Mouse (Mus musculus) mesoderm, embryonic 11.5 days (tissue): ENCODE measurements at regions not wholly inside any gene's neighbourhood (a gene's known extent, or its start where the extent isn't known, plus 50 kb on each side); places are given as distances from the start of the nearest gene placed in this dataset.

Experiments used
- DNase-seq: peaks from one replicate; pipeline ENCODE4 v3.0.0-alpha.2; 2012; ENCODE audit warnings: low read depth, low spot score

DNA sequence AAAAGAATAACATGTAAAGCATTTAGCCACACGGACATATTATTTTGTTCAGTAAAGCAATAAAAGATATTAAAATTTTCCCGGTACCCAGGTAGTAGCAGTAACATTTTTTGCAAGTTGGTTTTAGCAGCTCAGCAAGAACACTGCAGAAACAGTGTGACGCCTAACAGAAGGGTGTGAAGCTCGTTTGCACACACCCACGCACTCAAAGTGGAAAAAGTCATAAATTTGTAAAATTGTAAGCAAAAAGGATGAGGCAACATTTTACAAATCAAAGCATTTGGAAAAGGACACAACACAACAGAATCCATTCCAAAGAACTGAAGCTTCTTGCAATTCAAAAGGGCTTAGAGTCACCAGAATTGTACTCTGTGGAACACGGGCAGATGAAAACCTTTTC, 1053.6 kb upstream of the Celf2 start:
- no peak for DNase-seq

DNA sequence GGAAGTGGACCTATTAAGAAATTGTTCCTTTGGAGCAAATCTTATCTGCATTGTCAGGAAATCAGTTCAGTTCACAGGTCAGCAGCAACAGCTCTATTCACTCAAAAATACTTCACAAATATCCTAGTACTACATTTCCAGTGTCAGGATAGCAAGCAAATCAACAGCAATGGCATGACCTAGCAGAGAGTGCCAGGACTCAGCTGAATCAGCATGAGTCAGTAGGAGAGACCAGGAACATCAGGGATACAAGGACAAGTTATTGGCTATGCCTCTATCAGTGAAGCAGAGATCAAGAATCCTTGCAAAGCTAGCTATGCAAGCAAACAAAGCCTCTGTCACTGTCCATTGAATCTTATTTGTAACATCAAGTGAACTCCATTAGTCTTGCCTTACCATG, 1036.8 kb upstream of the Celf2 start:
- DNase-seq, result no peak

GRCm38 (mm10) chr2:8536842-8537241, 1027.5 kb upstream of the Celf2 start:
- no peak for DNase-seq

- no peak for DNase-seq
These were observed 989.1 kb upstream of the Celf2 start for GRCm38 (mm10) chr2:8498466-8498865.

- peak; percentile 74 for DNase-seq
These were observed 968.6 kb upstream of the Celf2 start for GRCm38 (mm10) chr2:8477827-8478528.

GRCm38 (mm10) chr2:8470546-8470945, 961.2 kb upstream of the Celf2 start:
- no peak for DNase-seq

DNA sequence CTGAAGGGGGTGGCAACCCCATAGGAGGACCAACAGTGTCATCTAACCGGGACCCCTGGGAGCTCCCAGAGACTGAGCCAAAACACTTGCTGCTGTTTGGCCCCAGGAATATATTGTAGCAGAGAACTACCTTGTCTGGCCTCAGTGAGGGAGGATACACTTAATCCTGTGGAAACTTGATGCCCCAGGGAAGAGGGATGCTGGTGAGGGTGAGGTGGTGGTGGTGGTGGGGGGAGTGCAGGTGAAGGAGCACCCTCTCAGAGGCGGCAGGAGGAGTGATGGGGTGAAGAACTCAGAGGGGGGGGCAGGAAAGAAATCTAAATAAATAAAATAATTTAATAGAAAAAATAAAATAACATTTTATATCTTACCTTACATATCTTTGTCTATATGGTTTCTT, 959.6 kb upstream of the Celf2 start:
- DNase-seq, result no peak

- DNase-seq, result no peak
These were observed 959.0 kb upstream of the Celf2 start for GRCm38 (mm10) chr2:8468351-8468750.

DNA sequence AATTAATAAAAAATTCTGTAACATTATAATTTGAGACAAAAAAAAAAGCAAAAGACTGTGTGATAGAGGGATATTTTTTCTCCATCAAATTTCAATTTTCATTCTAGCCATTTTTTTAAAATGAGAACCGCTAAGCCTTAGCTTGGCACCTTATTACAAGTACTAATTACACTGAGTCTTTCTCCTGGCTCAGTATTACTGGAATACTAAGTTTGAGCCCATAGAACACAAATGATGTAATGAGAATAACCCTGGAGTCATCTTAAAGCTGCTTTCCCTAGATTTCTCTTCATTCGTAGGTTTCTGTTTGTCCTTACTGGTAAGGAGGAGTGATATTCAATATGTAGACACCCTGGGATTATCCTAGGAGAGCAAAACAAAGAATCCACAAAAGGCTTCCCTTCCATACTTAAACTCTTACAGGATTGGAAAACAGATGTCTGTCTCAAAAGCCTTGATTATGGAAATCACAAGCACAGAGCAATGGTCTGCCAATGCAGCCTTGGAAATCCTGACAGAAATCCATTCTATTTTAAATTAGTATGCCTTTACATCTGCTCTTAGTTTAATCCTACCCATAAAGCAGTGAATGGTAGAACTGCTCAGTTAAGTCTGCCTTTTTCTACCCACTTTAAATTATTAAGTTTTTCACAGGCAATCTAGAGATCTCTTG, 958.3 kb upstream of the Celf2 start:
- DNase-seq, result no peak

DNA sequence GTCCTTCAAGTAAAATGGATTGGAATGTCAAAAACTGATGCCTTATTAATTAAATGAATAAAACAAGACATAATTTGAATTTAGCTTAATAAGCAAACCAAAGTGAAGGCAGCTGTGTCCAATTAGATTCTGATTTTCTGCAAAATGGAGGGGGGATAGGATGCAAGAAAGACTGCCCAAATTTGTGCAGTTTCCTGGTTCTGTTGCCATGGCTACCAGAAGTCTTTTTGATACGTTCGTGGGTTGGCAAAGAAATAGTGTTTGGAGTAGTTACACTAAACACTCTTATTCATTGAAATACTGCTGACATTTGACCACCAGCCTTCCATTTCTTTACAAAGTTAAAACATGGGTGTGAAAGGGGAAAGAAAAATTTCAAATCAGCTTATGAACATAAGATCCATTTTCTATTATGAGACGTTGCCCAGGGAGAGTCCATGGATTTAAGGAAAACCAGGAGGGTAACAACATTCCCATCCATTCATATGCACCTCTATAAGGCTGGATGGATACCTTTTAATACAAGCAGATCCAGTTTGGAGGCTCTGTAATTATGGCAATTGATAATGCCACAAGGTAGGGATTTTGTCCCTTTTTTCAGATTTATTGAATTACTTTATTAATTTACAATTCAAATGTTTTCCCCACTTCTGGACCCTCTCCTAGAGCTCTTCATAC, 943.3 kb upstream of the Celf2 start:
- DNase-seq, result no peak

DNA sequence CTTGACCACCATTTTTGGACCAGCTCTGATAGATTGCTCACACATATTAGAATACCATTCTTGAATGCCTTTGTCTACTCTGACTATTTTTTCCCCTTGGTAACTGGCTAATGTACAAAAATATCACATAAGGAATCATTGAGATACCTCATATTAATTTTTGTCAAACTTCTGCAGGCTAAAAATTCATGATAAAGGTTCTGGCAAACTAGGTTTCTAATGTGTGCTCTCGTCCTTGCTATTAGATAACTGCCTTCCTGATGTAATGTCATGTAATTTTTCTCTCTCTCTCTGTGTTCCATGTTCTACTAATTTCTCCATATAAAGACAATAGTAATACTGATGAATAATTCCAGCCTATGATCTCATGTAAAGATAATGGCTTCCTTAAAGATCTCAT, 931.9 kb upstream of the Celf2 start:
- no peak for DNase-seq

DNA sequence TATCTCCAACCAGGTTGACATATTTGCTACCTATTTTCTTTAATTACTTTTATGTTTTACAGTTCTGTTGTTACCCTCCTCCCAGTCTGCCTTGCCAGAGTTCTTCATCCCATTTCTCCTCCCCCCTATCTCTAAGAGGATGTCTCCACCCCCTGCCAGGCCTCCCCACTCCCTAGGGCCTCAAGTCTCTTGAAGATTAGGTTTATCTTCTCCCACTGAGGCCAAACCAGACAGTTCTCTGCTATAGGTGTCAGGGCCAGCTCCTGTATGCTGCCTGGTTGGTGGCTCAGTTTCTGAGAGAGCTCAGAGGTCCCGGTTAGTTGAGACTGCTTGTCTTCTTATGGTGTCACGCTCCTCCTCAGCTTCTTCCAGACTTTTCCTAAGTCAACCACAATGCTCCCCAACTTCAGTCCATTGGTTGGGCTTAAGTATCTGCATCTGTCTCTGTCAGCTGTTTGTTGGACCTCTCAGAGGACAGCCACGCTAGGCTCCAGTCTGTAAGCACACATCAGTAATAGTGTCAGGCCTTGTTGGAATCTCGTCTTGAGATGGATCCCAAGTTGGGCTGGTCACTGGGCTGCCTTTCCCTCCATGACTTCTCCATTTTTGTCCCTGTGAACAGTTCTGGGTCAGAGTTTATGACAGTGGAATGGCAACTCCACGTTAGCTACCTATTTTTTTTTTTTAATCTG, 920.4 kb upstream of the Celf2 start:
- no peak for DNase-seq

- no peak for DNase-seq
These were observed 918.8 kb upstream of the Celf2 start for GRCm38 (mm10) chr2:8428145-8428544.

DNA sequence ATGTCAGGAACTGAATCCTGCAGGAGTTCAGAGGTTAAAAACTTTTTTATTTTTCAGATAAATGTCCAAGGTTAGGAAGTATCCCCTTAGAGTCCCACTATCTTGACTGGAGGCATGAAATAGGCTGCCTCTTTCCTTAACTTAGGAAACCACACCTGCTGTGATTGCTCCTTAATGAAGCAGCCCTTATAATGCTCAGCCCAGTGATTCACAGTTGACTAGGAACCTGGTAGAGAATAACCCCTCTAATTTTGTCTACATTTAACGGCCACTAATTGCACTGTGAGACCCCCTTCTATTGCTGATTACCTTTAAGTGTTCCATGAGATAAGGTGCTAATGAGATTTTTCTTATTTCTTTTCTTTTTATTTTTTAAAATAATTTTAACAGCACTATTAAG, 918.4 kb upstream of the Celf2 start:
- no peak for DNase-seq

DNA sequence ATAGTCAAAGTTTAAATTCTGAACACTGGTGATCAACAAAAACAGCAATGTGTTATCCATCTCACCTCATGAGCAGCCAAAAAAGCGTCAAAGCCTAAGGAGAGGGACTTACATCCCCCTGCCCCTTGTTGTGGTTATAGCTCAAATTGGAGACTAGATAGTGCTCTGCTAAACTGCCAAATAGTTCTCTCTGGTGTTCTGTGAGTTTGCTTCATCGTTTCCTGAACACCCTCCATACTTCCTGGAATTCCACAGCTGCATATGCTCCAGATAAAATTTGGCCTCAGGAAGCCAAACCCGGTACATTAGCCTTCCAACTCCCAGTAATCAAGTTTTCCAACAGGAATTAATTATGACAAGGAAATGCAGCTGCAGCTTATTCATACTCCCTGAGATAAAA, 906.6 kb upstream of the Celf2 start:
- no peak for DNase-seq

DNA sequence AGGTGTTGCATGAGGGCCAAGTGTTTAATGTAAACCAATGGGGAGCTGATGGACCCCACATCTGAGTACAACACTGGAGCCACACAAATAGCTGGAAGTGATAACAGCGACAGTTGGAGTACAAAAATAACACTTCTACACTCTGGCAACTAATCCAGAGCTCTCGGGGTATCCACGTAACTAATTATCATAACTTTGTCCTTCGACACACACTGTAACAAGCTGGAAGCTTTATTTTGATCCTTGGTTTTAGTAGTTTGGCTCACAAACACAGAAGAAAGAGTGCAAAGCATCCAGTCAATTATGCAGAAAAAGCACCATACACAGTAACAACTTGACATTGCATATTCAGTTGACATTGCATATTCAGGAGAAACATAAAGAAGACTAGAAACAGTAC, 884.8 kb upstream of the Celf2 start:
- no peak for DNase-seq

DNA sequence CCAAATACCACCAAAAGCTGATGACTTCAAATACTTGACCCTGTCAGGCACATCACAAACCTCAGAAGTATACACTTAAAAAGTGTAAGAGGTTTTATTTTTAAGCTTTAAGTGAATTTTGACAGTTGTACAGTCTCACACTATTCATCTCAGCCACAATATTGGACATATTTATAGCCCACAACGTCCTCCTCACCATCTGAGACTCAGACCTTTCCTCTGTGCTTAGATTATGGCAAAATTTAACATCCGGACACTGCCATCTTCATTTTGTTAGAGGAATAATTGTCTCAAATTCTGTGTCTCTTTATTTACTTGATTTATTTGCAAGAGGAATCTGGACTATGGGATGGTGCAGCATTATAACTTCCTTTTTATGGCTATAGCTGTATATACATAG, 880.2 kb upstream of the Celf2 start:
- DNase-seq, result no peak

- peak; percentile 29 for DNase-seq
These were observed 870.9 kb upstream of the Celf2 start for GRCm38 (mm10) chr2:8380246-8380645.

- DNase-seq, result no peak
These were observed 870.2 kb upstream of the Celf2 start for GRCm38 (mm10) chr2:8379590-8379989.

DNA sequence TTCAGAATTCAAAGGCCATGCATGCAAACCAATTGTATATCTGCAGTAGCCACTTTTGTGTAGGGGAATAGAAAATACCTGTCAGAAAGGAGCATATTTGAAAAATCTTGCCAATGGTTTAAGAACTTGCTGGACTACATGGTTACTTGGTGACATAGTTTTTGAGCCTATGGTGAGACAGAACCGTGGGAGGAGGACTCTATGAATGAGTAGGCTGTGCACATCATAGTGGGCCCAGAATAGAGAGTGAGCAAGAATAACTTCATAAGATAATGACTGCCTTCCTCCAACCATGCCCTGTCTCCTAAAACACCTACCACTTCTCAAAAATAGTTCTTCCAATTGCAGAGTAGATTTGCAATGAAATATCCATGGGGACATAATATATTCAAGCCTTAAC, 838.5 kb upstream of the Celf2 start:
- DNase-seq, result no peak

- DNase-seq, result no peak
These were observed 835.4 kb upstream of the Celf2 start for GRCm38 (mm10) chr2:8344748-8345147.

- DNase-seq, result no peak
These were observed 828.9 kb upstream of the Celf2 start for GRCm38 (mm10) chr2:8338271-8338670.
